Mouse (Mus musculus) lung, postnatal 0 days (tissue): ENCODE results near the gene Cactin.

Source experiments
- CTCF ChIP-seq: IDR thresholded peaks from 2 replicates; pipeline ENCODE4 v1.5.1; 2016; ENCODE audit warnings: antibody characterized with exemption, mild to moderate bottlenecking
- EP300 ChIP-seq: IDR thresholded peaks from 2 replicates; pipeline ENCODE4 v1.6.1; 2016; ENCODE audit warnings: antibody characterized with exemption, mild to moderate bottlenecking, control low read depth

GRCm38 (mm10) chr10:81299585-81300351 lies 21.1 kb upstream of the Cactin start:
- TF ChIP-seq CTCF, result no peak
- TF ChIP-seq EP300, result no peak
